Mouse (Mus musculus) heart, postnatal 14 days (tissue): ENCODE results near the gene Zfp472. TPM values are rescaled to one million over a fixed set of nuclear protein-coding genes. Genes with fewer than 3 reads are reported as not detected.

Source experiments
- DNase-seq, 2 experiments: peaks; one replicate each; pipeline ENCODE4 v3.0.0; 2021 to 2022
- intact Hi-C: fragments of 180-260 bp; cut with DNase I; formaldehyde crosslinking; loops from one replicate; pipeline ENCODE4 v1.15.1; 2025
- long read RNA-seq, 2 experiments: library from polyadenylated mRNA; stranded (forward); transcript quantifications; one replicate each; pipeline ENCODE4 v2.0.0; 2021
- total RNA-seq, 2 experiments: library from RNA; stranded (reverse); gene quantifications; 2 replicates each; pipeline ENCODE4 v1.2.3; 2021

Zfp472 gene
- total RNA-seq: 1 to 10 TPM; 2.6 to 3.3 TPM
- long read RNA-seq, experiment 1, partial matches to known transcripts: 0 of 4 reads
- long read RNA-seq, experiment 1, other reads (novel, unspliced or antisense): 0 of 4 reads
- long read RNA-seq, experiment 2, transcript Zfp472-201 (4 exons, 2,376 nt): major isoform, 5 of 6 reads
- long read RNA-seq, experiment 2, partial matches to known transcripts: 1 of 6 reads
- long read RNA-seq, experiment 2, other reads (novel, unspliced or antisense): 0 of 6 reads

DNA sequence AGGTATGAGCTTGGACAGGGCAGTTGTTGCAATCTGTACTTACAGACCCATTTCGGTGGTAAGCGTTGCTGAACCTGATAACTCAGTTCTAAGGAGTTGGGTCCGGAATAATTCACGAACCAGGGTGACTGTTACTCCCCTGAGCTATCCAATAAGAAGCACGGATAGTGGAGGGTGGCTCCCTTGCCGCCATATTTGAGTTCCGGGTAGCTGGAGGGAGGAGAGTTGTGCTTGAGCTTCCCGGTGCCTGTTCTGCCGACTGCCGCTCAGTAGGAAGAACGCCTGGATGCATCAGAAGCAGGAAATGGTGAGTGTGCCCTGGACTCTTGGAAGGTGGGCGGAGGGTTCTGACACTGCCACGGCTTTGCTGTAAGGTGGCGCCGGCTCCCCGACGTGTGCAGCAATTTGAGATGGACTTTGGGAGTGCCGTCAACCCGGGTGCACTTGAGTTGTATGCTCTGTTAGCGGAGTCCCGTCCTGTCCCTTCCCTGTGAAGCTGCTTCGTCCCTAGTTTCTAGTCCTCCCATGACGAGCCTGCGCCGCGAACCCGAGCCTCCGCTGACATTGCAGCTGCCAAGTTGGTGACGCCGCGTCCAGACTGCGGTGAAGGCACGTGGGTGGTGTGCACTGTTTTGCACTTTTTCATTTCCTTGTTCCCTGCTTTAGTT is at the start of gene Zfp472:
TSS of gene Zfp472 (plus strand) at position 192 of the 668 bp plus-strand sequence.
- intact Hi-C loops: no loop called here
- DNase-seq: peak; percentile 84 to 93

DNA sequence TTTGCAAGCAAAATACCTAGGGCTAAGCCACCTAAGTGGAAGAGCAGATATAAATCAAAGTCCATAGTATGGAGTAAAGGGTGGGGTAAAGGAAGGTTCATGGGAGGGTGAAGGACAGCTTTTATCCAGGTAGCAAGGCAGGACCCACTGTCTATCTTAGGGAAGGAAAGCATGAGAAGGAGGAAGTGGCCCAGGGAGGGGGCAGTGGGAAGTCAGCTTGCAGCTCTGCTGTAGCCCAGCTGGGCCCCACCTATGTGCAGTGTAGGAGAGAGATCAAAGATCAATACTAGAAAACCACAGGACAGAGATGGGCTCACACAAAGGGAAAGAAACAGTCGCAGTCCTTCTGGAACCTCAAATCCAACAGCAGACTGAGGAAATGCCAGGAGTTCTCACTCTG is 49.5 kb upstream of the Zfp472 start:
- intact Hi-C loops: no loop called here
- no peak for DNase-seq

DNA sequence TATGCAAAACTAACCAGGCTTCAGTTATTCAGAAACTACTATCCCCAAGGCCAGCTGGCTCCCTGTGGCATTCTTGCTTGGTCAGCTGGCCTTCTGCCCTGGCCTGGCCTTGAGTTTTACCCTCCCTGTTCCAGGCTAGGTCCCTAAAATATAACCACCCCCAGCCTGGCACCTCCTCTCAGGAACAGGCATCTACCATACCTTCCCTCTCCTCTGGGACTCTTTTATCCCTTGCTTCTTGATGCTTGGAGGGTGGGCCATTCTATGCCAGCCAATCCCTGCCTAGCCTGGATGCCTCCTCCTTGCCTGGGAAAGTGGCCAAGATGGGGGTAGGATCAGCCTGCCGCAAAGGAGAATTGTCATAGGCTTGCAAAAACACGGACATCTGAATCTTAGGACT is 48.5 kb upstream of the Zfp472 start, which contains the start of gene Cyp4f14:
TSS of gene Cyp4f14 (minus strand) at position 212 of the 400 bp plus-strand sequence.
- peak; percentile 8 to 43 for DNase-seq

DNA sequence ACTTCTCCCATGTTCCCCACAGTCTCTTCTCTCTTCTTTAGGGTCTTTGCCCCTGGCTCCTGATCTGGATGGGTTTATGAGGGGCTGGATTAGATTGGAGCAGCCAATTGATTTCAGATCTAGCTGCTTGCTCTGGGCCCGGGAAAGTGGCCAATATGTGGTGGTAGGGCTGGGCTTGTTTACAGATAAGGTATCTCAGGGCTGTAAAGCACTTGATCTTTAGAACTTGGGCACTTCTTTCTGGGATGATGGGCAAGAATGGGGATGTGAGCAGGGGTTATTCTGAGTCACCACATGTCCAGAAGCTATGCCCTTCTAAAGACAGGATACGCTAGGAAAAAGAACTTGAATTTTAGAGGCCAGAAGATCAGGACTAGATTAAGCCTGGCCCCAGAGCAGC is 46.5 kb upstream of the Zfp472 start:
- no peak for DNase-seq
- intact Hi-C loops: no loop called here

More for the DNA sequence above, 48.5 kb upstream of the Zfp472 start, which contains the start of gene Cyp4f14:
- intact Hi-C loops: no loop called here

DNA sequence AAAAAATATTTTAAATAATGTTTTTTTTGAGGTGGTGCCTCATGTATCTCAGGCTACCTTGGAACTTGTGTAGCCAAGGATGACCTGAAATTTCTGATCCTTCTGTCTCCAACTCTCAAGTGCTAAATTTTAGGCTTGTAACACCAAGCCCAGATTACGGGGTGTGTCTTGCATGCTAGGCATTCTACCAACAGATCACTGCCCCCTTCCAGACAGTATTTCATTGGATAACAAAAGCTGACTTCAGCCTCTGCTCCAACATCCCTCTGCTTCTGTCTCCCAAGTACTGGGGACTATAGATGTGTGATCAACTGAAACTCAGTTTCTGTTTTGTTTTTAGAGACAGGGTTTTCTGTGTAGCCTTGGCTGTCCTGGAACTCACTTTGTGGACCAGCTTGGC is 41.9 kb upstream of the Zfp472 start:
- intact Hi-C loops: loop anchor here (2.0 kb wide), 1 partner anchor 17 kb away; no protein-coding TSS in a partner anchor
- DNase-seq: no peak

DNA sequence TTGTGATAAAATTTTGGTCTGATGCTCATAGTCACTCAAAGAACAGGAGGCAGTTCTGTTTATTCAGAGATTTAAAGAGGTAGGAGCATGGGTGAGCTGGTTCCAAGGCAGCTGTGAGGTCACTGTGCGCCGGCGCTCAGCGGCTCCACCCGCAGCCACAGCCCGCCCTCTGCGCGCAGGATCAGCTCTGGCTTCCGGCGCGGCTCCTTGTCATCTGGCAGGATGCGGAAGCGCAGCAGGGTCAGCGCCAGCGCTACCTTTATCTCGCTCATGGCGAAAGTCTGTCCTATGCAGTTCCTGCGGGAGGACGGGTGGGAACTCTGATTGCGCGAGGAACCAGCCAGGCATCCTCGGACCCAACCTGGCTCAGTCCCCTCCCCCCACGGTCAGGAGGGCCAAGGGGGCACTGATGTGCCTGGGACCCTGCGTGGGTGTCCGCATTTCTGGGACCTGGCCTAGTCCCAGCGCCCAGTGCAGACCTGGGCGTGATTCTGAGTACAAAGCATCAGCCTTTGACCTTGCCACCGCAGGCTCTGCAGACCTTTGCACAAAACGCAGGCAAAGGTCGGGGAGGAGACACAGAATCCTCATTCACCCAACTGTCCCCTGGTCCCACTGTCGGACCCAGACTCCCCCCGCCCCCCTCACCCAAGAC is 40.8 kb upstream of the Zfp472 start:
- intact Hi-C loops: loop anchor here (2.0 kb wide), 1 partner anchor 16 kb away; no protein-coding TSS in a partner anchor
- peak; percentile 73 to 84 for DNase-seq

DNA sequence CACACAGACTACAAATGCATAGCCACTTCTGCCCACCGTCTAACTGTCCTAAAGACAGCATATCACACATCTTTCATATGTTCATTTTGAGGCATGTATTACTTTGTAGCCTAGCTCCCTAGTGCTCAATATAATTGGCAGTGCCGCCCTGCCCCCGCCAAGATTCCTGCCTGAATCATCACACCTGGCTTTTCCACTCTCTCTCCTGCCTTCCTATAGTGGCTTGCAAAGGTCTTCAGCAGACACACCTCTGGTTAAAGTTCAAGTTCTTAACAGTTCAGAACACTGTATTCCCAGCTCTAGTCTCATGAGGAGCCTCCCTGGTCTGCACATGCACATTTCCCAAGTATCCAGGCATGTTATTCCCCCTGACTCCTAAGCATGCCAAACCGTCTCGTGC is 37.8 kb upstream of the Zfp472 start:
- intact Hi-C loops: no loop called here
- no peak for DNase-seq

DNA sequence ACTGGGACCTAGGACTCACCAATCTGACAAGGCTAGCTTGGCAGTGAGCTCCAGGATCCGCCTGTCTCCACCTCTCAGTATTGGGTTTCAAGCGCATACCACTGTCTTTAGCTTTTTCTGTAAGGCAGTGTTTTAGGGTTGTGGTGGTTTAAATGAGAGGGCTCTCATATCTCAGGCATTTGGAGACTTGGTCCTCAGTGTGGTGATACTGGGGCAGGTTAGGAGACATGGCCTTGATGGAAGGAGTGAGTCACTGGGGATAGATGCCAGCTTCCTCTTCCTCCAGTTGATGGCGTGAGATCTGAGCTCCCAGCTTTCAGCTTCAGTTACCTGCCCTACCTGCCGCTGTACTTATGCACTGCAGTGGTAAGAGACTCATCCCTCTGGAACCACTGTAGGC is 25.8 kb upstream of the Zfp472 start:
- DNase-seq: no peak
- intact Hi-C loops: loop anchor here (2.0 kb wide), 1 partner anchor 15 kb away; no protein-coding TSS in a partner anchor

DNA sequence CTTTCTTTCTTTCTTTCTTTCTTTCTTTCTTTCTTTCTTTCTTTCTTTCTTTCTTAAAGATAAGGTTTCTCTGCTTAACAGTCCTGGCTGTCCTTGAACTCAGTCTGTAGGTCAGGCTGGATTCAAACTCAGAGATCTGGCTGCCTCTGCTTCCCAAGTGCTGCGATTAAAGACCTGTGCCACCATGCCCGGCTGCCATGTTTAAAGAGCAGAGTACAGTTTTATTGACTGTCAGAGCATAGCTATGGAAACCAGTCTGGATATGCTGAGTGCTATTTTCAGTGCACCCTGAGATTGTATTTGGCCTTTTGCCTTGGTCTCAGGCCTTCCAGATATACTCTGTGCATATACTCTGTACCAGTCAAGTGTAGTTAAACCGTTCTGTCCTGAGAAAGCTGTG is 22.0 kb upstream of the Zfp472 start:
- no peak for DNase-seq
- intact Hi-C loops: no loop called here

DNA sequence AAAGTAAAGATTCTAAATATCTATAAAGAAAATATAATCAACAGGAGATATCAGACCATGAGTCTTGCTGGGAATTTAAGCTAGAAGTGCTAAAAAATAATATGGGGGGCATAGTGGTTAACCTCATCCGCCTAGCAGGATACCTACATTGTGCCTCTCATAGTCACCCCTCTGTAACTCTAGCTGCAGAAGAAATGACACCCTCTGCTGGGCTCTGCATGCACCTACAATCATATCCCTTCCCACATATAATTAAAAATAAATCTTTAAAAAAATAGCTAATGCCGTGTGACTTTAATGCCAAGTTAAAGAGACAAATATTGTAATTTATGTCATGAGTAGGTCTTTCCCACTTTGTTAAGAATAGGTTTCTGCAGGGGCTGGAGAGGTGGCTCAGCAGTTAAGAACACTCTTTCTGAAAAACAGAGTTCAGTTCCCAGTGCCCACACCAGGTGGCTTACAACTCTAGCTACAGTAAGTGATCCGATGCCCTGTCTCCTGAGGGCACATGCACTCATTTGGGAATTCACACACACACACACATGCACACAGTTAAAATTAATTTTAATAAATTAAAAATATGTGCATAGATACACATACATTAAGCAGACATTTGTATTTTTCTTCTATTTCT is 21.1 kb upstream of the Zfp472 start:
- no peak for DNase-seq
- intact Hi-C loops: loop anchor here (5.0 kb wide), 1 partner anchor 52 kb away; the partner anchor contains the start of gene Zfp870

DNA sequence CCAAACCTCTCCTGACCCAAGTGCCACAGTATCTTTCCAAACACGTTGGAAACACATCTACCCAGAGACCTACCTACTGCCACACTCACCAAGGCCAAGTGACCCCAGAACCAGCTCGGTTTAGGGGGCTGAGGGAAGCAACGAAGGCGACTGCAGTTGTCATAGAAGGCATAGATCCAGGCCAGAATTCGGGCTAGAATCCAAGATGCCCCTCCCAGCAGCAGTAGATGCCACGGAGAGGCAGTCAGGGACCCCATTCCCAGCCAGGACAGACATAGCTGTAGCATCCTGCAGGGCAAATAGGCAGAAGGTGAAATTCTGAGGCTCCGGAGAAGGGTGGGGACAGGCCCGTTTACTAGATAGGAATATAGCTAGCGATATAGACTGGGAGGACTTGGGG is 18.9 kb upstream of the Zfp472 start:
- peak; percentile 13 to 25 for DNase-seq
- intact Hi-C loops: loop anchor here (5.0 kb wide), 1 partner anchor 54 kb away; the partner anchor contains the start of gene Zfp870

DNA sequence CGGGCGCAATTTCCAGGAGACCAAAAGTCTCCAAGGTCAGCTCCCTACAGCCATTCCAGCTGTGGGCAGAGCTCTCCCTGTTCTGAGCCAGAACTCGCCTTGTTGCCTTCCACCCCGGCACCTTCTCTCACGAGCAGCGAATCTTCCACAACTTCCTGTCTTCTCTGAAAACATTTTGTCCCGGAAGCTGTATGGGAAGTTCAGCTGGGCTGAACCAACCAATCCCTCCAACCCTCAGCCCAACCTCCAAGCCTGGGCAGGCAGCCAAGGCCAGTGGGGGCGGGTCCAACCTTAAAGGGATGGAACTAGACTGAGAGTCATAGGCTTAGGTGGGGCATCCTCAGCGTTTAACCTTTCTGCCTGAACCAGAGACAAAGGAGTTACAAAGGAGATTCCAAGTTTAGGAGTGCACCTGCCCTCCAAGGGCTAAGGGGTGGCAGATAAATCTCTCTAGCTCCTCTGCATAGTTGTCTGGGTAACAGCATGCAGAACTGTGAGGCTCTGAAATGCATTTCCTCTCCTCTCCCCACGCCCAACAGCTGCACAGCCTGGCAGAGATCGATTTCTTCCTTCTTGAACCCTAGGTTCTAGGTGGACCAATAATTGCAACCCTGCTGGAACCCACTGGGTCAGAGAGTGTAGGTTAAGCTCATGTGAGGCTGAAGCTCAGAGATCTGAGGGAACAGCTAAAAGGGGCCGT is 18.2 kb upstream of the Zfp472 start, which contains the start of gene Cyp4f13:
TSS of gene Cyp4f13 (minus strand) at position 188 of the 700 bp plus-strand sequence.
- intact Hi-C loops: loop anchor here (5.0 kb wide), 1 partner anchor 55 kb away; the partner anchor contains the start of gene Zfp870

DNA sequence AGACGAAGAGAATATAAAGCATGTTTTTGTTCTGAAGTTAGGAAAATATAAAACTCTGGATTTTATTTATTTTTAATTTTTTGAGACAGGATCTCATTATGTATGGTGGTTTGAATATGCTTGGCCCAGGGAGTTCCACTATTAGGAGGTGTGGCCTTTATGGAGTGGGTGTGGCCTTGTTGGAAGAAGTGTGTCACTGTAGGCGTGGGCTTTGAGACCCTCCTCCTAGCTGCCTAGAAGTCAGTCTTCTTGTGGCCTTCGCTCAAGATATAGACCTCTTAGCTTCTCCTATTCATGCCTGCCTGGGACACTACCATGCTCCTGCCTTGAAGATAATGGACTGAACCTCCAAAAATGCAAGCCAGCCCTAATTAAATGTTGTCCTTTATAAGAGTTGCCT is 15.5 kb upstream of the Zfp472 start:
- intact Hi-C loops: loop anchor here (2.0 to 5.0 kb wide), 4 partner anchors 45 to 313 kb away; no protein-coding TSS in a partner anchor
- DNase-seq: no peak

More for the DNA sequence above, 18.2 kb upstream of the Zfp472 start, which contains the start of gene Cyp4f13:
- peak; percentile 99 to 100 for DNase-seq

DNA sequence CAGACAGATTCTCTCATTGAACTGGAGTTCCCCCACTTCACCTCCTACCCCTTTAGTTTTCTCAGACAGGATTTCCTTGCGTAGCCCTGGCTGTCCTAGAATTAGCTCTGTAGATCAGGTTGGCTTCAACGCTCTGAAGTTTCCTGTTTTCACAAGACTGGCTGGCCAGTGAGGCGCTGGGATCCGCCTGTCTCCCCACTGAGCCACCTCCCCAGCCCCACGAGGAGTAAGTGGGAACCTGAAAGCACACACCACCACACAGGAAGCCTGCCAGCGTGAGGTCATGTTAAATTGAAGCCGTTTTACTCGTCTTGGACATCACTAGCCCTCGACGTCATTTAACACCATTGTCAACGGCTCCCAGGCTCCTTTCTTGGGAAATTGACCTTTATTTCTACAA is 14.6 kb upstream of the Zfp472 start:
- intact Hi-C loops: loop anchor here (2.0 to 5.0 kb wide), 4 partner anchors 46 to 314 kb away; no protein-coding TSS in a partner anchor
- no peak for DNase-seq

DNA sequence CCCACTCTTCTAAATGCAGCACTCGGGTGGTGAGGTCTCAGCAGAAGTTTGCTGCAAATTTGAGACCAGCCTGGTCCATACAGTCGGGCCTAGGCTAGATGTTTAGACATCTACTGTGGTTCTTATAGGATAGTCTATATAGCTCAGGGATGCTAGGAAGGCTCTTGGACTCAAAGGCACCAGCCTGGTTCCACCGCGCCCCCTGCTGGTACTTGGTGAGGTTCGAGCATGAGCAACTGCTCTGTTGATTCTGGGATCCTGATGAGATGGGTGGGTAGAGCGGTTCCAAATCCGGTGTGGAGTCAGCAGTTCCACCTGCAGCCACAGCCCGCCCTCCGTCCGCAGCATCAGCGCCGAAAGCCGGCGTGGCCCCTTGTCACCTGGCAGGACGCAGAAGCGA is 14.2 kb upstream of the Zfp472 start:
- intact Hi-C loops: loop anchor here (2.0 to 5.0 kb wide), 4 partner anchors 47 to 314 kb away; no protein-coding TSS in a partner anchor
- DNase-seq: peak; percentile 86 to 92

DNA sequence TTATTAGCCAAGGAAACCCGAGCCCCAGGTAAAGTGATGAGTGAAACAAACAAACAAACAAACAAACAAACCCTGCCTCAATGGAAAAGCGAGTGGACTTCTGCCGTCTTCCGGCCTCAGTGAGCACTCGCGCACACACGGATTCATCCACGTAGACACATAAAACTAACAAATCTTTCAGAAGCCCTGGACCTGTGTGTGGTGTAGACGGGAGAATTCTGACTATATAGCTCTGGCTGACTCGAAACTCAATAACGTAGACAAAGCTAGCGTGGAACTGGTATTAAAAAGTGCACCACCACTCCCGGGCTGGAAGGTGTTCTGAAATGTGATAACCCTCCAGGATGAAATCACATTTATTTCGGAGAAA is 376 bp upstream of the Zfp472 start:
- DNase-seq: peak in 1 of 2 experiments; percentile 21
- intact Hi-C loops: no loop called here

DNA sequence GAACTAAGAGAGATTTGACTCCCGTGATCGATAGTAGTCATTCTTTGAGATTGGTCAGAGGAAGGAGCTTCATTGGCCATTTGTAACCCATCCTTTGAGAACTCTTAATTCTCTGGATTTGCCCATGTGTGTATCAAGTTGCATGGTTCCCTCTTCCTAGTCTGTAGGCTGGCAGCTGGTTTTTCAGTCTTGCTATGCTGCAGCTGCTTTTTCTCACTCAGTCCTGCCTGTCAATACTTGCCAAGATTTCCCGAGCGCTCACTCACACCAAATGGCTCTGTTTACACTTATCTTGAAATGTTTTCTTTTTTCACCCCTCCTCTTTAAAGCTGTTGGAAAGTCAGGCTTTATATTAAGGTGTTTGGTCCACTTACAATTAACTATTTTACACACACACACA is 15.7 kb downstream of the Zfp472 start:
- intact Hi-C loops: no loop called here
- no peak for DNase-seq

DNA sequence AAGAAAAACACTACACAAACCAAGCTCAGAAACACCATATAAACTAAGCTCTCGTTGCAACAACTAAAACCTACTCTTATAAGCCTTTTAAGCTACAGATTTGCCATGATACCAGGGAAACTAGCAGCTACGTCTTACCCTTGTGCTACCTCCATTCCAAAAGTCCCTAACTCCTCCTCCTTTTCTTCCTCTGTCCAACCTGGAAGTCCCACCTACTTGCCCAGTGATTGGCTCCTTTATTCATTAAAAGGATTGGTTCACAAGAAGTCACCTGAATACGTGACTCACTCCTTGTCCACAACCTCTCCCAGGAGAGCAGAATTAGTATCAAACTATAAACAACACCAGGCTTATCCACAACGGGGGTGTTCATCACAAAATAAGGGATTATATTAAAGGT is 20.7 kb downstream of the Zfp472 start:
- DNase-seq: no peak
- intact Hi-C loops: no loop called here

DNA sequence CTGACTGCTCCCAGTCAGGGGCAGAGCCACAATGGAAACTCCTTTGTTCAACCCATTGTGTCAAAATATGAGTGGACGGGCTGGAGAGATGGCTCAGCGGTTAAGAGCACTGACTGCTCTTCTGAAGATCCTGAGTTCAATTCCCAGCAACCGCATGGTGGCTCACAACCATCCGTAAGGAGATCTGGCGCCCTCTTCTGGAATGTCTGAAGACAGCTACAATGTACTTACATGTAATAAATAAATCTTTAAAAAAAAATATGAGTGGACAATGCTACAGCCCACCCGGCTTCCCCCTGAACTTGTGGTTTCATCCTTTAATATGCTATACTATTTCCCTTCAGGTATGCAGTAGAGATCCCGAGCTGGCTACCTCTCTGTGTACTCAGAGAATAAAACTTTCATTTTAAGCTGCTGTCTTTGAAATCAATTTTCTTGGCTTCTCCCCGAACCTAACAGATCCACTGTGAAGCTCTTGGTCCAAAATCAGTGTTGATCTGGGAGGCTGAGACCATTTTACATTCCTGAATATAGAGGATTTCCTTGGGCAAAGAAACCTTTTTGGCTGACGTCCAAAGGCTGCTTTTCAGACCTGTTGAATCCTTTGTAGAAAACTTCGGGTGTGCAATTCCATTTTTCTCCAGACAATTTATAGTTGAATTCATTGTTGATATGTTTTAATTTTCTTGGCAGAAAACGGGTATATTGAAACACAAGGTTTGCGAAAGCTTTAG is 26.5 kb downstream of the Zfp472 start:
- intact Hi-C loops: loop anchor here (5.0 kb wide), 1 partner anchor 100 kb away; no protein-coding TSS in a partner anchor

More for the DNA sequence above, 26.5 kb downstream of the Zfp472 start:
- peak in 1 of 2 experiments; percentile 30 for DNase-seq
